Mouse (Mus musculus) heart, postnatal 14 days (tissue): ENCODE measurements around the gene Aip. TPM values are rescaled to one million over a fixed set of nuclear protein-coding genes. Genes with fewer than 3 reads are reported as not detected.

Source experiments
- DNase-seq, 2 experiments: peaks; one replicate each; pipeline ENCODE4 v3.0.0; 2021 to 2022
- intact Hi-C: fragments of 180-260 bp; cut with DNase I; formaldehyde crosslinking; loops from one replicate; pipeline ENCODE4 v1.15.1; 2025
- total RNA-seq, 2 experiments: library from RNA; stranded (reverse); gene quantifications; 2 replicates each; pipeline ENCODE4 v1.2.3; 2021

Aip gene
- total RNA-seq, 2 experiments from 2014 or later, result 47.0 to 60.6 TPM

GRCm38 (mm10) chr19:4099056-4099455 lies 26.6 kb downstream of the Aip start:
- intact Hi-C loops, result loop anchor here (2.0 kb wide), 1 partner anchor 130 kb away; no protein-coding TSS in a partner anchor
- peak; percentile 93 to 95 for DNase-seq

- intact Hi-C loops, result loop anchor here (2.0 kb wide), 1 partner anchor 130 kb away; no protein-coding TSS in a partner anchor
- DNase-seq, result no peak
Measured at GRCm38 (mm10) chr19:4098426-4098825, 27.2 kb downstream of the Aip start.

GRCm38 (mm10) chr19:4097441-4097825 lies 28.2 kb downstream of the Aip start:
- no peak for DNase-seq
- intact Hi-C loops, result no loop called here

- intact Hi-C loops, result no loop called here
- peak; percentile 99 for DNase-seq
Measured at GRCm38 (mm10) chr19:4096642-4097440, 28.8 kb downstream of the Aip start, which contains the start of gene Cdk2ap2. Gene Cdk2ap2, plus strand, starts transcription at chr19:4097182.

- no peak for DNase-seq
- intact Hi-C loops, result no loop called here
Measured at GRCm38 (mm10) chr19:4095802-4096201, 29.9 kb downstream of the Aip start.

- DNase-seq, result no peak
- intact Hi-C loops, result no loop called here
Measured at GRCm38 (mm10) chr19:4094774-4095303, 30.8 kb downstream of the Aip start.

GRCm38 (mm10) chr19:4094348-4094747 lies 31.3 kb downstream of the Aip start:
- intact Hi-C loops, result no loop called here
- no peak for DNase-seq

- no peak for DNase-seq
- intact Hi-C loops, result no loop called here
Measured at GRCm38 (mm10) chr19:4093772-4094171, 31.9 kb downstream of the Aip start.

GRCm38 (mm10) chr19:4092750-4093149 lies 32.9 kb downstream of the Aip start:
- intact Hi-C loops, result no loop called here
- no peak for DNase-seq

GRCm38 (mm10) chr19:4091383-4091782 lies 34.3 kb downstream of the Aip start:
- no peak for DNase-seq

GRCm38 (mm10) chr19:4090446-4090845 lies 35.2 kb downstream of the Aip start:
- intact Hi-C loops, result no loop called here
- DNase-seq, result no peak

More at GRCm38 (mm10) chr19:4091383-4091782, 34.3 kb downstream of the Aip start:
- intact Hi-C loops, result no loop called here

- no peak for DNase-seq
- intact Hi-C loops, result no loop called here
Measured at GRCm38 (mm10) chr19:4089128-4089527, 36.5 kb downstream of the Aip start.

GRCm38 (mm10) chr19:4088146-4088545 lies 37.5 kb downstream of the Aip start:
- intact Hi-C loops, result no loop called here
- no peak for DNase-seq

GRCm38 (mm10) chr19:4087090-4087489 lies 38.6 kb downstream of the Aip start:
- peak in 1 of 2 experiments; percentile 20 for DNase-seq
- intact Hi-C loops, result no loop called here

GRCm38 (mm10) chr19:4086156-4086555 lies 39.5 kb downstream of the Aip start:
- DNase-seq, result no peak

GRCm38 (mm10) chr19:4084984-4085383 lies 40.7 kb downstream of the Aip start:
- intact Hi-C loops, result no loop called here
- DNase-seq, result no peak

More at GRCm38 (mm10) chr19:4086156-4086555, 39.5 kb downstream of the Aip start:
- intact Hi-C loops, result no loop called here

GRCm38 (mm10) chr19:4083826-4084225 lies 41.8 kb downstream of the Aip start:
- no peak for DNase-seq
- intact Hi-C loops, result no loop called here

GRCm38 (mm10) chr19:4083316-4083715 lies 42.3 kb downstream of the Aip start:
- DNase-seq, result no peak
- intact Hi-C loops, result no loop called here

GRCm38 (mm10) chr19:4082219-4082965 lies 43.3 kb downstream of the Aip start:
- intact Hi-C loops, result no loop called here

GRCm38 (mm10) chr19:4081394-4081793 lies 44.3 kb downstream of the Aip start, which contains the start of gene Cabp2:
Gene Cabp2, plus strand, starts transcription at chr19:4081578.
- intact Hi-C loops, result loop anchor here (2.0 kb wide), 1 partner anchor 29 kb away; no protein-coding TSS in a partner anchor
- DNase-seq, result no peak

More at GRCm38 (mm10) chr19:4082219-4082965, 43.3 kb downstream of the Aip start:
- DNase-seq, result no peak

- DNase-seq, result no peak
- intact Hi-C loops, result loop anchor here (2.0 kb wide), 1 partner anchor 28 kb away; no protein-coding TSS in a partner anchor
Measured at GRCm38 (mm10) chr19:4080511-4081009, 45.1 kb downstream of the Aip start.
